Mouse (Mus musculus) adrenal gland, adult (tissue): Measurements from ENCODE around the gene Gpr179.

Experiments used
- DNase-seq, 2 experiments: peaks; one replicate each; pipeline ENCODE4 v3.0.0; 2022 to 2023; ENCODE audit warnings: low spot score in 1 of 2; ENCODE audit not compliant: inconsistent age in 2 of 2

The Gpr179 gene

GRCm38 (mm10) chr11:97289276-97290230 lies 62.3 kb downstream of the Gpr179 start:
- DNase-seq: peak; percentile 56 to 86

DNA sequence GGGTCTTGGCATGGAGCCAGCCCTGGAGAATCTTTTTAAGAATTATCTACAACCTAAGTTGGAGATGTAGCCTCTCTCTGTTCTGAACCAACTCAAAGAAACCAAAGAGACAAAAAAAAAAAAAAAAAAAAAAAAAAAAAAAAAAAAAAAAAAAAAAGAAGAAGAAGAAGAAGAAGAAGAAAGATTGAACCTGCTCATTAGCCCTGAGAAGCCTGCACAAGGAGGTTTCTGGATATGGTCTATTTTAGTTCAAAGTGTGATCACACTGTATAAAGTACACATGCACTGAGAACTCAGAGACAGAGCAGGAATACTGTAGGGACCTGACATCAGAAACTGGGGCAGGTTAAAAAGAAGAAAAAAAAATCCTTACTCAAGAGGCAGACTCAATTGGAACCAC lies 64.2 kb downstream of the Gpr179 start:
- DNase-seq: no peak

- DNase-seq: no peak
Measured at GRCm38 (mm10) chr11:97286973-97287372, 64.9 kb downstream of the Gpr179 start.

DNA sequence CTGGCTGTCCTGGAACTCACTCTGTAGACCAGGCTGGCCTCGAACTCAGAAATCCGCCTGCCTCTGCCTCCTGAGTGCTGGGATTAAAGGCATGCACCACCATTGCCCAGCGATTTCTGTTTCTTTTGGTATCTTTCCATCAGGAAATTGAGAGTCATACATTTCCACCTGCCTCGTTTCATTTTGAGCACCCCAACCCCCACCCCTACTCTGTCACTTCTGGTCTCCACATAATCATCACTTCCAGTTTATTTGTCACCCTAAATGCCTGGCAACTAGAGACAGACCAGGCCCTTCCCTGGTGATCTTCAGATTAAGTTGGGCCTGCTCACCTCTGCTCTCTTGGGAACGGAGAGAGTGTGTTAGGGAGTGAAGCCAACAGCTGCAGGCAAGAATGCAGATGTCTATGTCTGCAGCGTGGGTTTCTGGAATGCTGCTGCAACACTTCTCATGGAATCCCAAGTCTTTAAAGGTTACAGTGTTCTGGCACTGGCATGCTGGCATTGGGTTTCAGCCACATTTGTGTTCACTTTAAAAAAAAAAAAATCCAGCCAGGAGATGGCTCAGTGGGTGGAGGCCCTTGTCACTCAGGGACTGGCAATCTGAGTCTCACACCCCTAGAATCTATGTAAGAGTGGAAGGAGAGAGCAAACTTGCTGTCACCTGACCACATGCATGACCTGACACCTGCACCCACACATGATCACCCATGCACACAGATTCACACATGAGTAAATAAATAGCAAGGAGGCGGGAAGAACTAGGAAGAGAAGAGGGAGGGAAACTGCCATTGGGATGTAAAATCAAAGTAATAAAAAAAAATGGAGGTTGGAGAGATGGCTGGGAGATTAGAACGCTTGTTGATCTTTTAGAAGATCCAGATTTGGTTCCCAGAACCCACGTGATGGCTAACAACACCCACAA lies 65.8 kb downstream of the Gpr179 start:
- DNase-seq: peak; percentile 22 to 43

DNA sequence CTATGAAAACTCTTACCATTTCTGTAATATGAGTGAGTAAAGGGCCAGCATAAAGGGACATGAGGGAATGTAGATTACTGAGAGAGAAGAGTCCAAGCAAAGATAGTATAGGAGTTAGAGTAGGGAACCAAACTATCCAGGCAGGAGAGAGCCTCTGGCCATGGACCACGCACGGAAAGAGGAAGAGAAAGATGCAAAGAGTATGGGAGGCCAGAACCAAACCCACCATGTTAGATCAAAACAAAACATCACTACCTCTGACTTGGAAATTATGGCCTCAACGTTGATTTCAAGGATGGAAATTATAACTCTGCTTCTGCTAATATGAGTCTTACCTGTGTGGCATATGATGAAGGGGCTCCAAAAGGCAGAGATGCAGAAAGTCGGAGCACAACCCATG lies 67.0 kb downstream of the Gpr179 start:
- no peak for DNase-seq

GRCm38 (mm10) chr11:97282179-97282578 lies 69.7 kb downstream of the Gpr179 start:
- no peak for DNase-seq
